Mouse (Mus musculus): ENCODE results near the gene Fkbpl.
A peak's percentile ranks its signal among the peaks of the same experiment; 100 is the strongest.

Gene Fkbpl

GRCm38 (mm10) chr17:34648141-34648890 lies 3.8 kb downstream of the Fkbpl start:
- no peak for DNase-seq (ENCODE audit: low spot score)

GRCm38 (mm10) chr17:34649106-34649864 lies 4.7 kb downstream of the Fkbpl start:
- no peak for DNase-seq (ENCODE audit: low spot score)

- DNase-seq (ENCODE audit: low spot score): no peak
These were observed 6.2 kb downstream of the Fkbpl start for GRCm38 (mm10) chr17:34650781-34651180.

- no peak for DNase-seq (ENCODE audit: low spot score)
These were observed 7.1 kb downstream of the Fkbpl start for GRCm38 (mm10) chr17:34651507-34652221.

GRCm38 (mm10) chr17:34652546-34652945 lies 8.0 kb downstream of the Fkbpl start:
- no peak for DNase-seq (ENCODE audit: low spot score)

GRCm38 (mm10) chr17:34652985-34653384 lies 8.4 kb downstream of the Fkbpl start:
- DNase-seq (ENCODE audit: low spot score): no peak

- DNase-seq (ENCODE audit: low spot score): no peak
These were observed 9.3 kb downstream of the Fkbpl start for GRCm38 (mm10) chr17:34653746-34654285.

- DNase-seq (ENCODE audit: low spot score): no peak
These were observed 9.8 kb downstream of the Fkbpl start for GRCm38 (mm10) chr17:34654392-34654791.

- DNase-seq (ENCODE audit: low spot score): no peak
These were observed 10.6 kb downstream of the Fkbpl start for GRCm38 (mm10) chr17:34655160-34655559.

GRCm38 (mm10) chr17:34655581-34655991 lies 11.0 kb downstream of the Fkbpl start:
- DNase-seq (ENCODE audit: low spot score): peak; percentile 77

GRCm38 (mm10) chr17:34656666-34657065 lies 12.1 kb downstream of the Fkbpl start:
- DNase-seq (ENCODE audit: low spot score): no peak

- no peak for DNase-seq (ENCODE audit: low spot score)
These were observed 12.7 kb downstream of the Fkbpl start for GRCm38 (mm10) chr17:34657271-34657670.

GRCm38 (mm10) chr17:34658145-34658544 lies 13.6 kb downstream of the Fkbpl start:
- DNase-seq (ENCODE audit: low spot score): no peak

GRCm38 (mm10) chr17:34658591-34658990 lies 14.0 kb downstream of the Fkbpl start:
- no peak for DNase-seq (ENCODE audit: low spot score)

GRCm38 (mm10) chr17:34659181-34659896 lies 14.8 kb downstream of the Fkbpl start:
- no peak for DNase-seq (ENCODE audit: low spot score)

- DNase-seq (ENCODE audit: low spot score): no peak
These were observed 15.3 kb downstream of the Fkbpl start for GRCm38 (mm10) chr17:34659897-34660214.

- DNase-seq (ENCODE audit: low spot score): no peak
These were observed 15.8 kb downstream of the Fkbpl start for GRCm38 (mm10) chr17:34660259-34660820.

- DNase-seq (ENCODE audit: low spot score): no peak
These were observed 16.6 kb downstream of the Fkbpl start for GRCm38 (mm10) chr17:34661121-34661591.

GRCm38 (mm10) chr17:34662468-34662867 lies 17.9 kb downstream of the Fkbpl start:
- DNase-seq (ENCODE audit: low spot score): no peak

- no peak for DNase-seq (ENCODE audit: low spot score)
These were observed 18.4 kb downstream of the Fkbpl start for GRCm38 (mm10) chr17:34662978-34663377.

- DNase-seq (ENCODE audit: low spot score): no peak
These were observed 19.0 kb downstream of the Fkbpl start for GRCm38 (mm10) chr17:34663558-34663957.
